Mouse (Mus musculus) hindbrain, postnatal 0 days (tissue): ENCODE results near the gene Zfp46. TPM values are rescaled to one million over a fixed set of nuclear protein-coding genes. Genes with fewer than 3 reads are reported as not detected.

Experiments used
- ATAC-seq: fragments of 200-750 bp; cut with Nextera tagmentation; 2 replicates; pipeline ENCODE4 v1.8.0; 2017; ENCODE audit warnings: mild to moderate bottlenecking, moderate TSS enrichment, moderate library complexity
- DNase-seq: peaks from one replicate; pipeline ENCODE4 v3.0.0-alpha.2; 2015; ENCODE audit warnings: low spot score
- H3K27ac ChIP-seq: fragments of 300-500 bp; sonication (generic); 2 replicates; pipeline ENCODE4 v1.5.1; 2014; ENCODE audit warnings: mild to moderate bottlenecking
- H3K27me3 ChIP-seq: fragments of 300-500 bp; sonication (generic); 2 replicates; pipeline ENCODE4 v1.6.1; 2014; ENCODE audit warnings: low read length, mixed read lengths; ENCODE audit not compliant: insufficient read depth
- H3K36me3 ChIP-seq: fragments of 300-500 bp; sonication (generic); 2 replicates; pipeline ENCODE4 v1.6.1; 2014; ENCODE audit warnings: low read length, mixed read lengths; ENCODE audit not compliant: insufficient read depth
- H3K4me1 ChIP-seq: fragments of 300-500 bp; sonication (generic); 2 replicates; pipeline ENCODE4 v1.6.1; 2014; ENCODE audit warnings: antibody characterized with exemption, low read length, mixed read lengths; ENCODE audit not compliant: insufficient read depth
- H3K4me2 ChIP-seq: fragments of 300-500 bp; sonication (generic); 2 replicates; pipeline ENCODE4 v1.6.1; 2014; ENCODE audit warnings: low read depth, mild to moderate bottlenecking, low read length, moderate library complexity, mixed read lengths
- H3K4me3 ChIP-seq: fragments of 300-500 bp; sonication (generic); 2 replicates; pipeline ENCODE4 v1.5.1; 2014; ENCODE audit warnings: low read length
- H3K9ac ChIP-seq: fragments of 300-500 bp; sonication (generic); replicated peaks from 2 replicates; pipeline ENCODE4 v1.6.1; 2014; ENCODE audit warnings: mild to moderate bottlenecking, low read length, moderate library complexity, mixed read lengths
- H3K9me3 ChIP-seq: fragments of 300-500 bp; sonication (generic); 2 replicates; pipeline ENCODE4 v1.6.1; 2016; ENCODE audit warnings: low read length, mixed read lengths
- CTCF ChIP-seq: IDR thresholded peaks from 2 replicates; pipeline ENCODE4 v1.5.1; 2016; ENCODE audit warnings: antibody characterized with exemption, control low read depth, low read depth
- WGBS: fragments of 180-500 bp; shearing (Covaris S2); extraction: QIAGEN DNeasy Blood & Tissue Kit; methylation state at CpG from one replicate; pipeline ENCODE4 v1.1.7; 2014; 5-methylcytosine and 5-hydroxymethylcytosine counted together
- polyA plus RNA-seq: library from polyadenylated mRNA; unstranded; fragments of >200 nt; fragmentation: Nextera tagmentation; extraction: Ambion mirVana; gene quantifications from 2 replicates; pipeline ENCODE4 v1.2.1, GENCODE M21; 2015
- total RNA-seq: library from RNA; depleted of rRNA; stranded (reverse); fragments of >200 nt; gene quantifications from 2 replicates; pipeline ENCODE4 v1.2.3, GENCODE M21; 2014

Gene Zfp46
- total and polyA plus RNA-seq, 2 experiments from 2014 or later, result 22.4 to 53.4 TPM

- H3K9me3 ChIP-seq, result no peaks in the 10 kb centered on the region
- ATAC-seq (no peak), DNase-seq (no peak)
- no peak overlapping the region for H3K9ac ChIP-seq
- WGBS, result 39% methylated on average over 65 of the region's 66 CpGs
- no peaks in the 10 kb centered on the region for H3K27me3 ChIP-seq
- H3K4me3 ChIP-seq, result no peak overlapping the region
- H3K4me2 ChIP-seq, result peak overlapping the region; percentile 13; the same call in 1 of the 2 replicates
- no peak for TF ChIP-seq CTCF
- H3K4me1 ChIP-seq, result 0 out of 2 replicates have a peak, but pooled peaks cover 4% of the 10 kb centered on the region
- no peak overlapping the region for H3K27ac ChIP-seq
- peaks cover 45% of the 10 kb centered on the region for H3K36me3 ChIP-seq
Observed at GRCm38 (mm10) chr4:136289918-136290780, 5.7 kb downstream of the Zfp46 start.

- TF ChIP-seq CTCF, result no peak
- Histone ChIP-seq H3K27ac (no peak overlapping the region), H3K9ac (no peak overlapping the region), H3K36me3 (peaks cover 45% of the 10 kb centered on the region), H3K4me2 (peak overlapping the region; percentile 13; the same call in 1 of the 2 replicates), H3K4me3 (no peak overlapping the region), H3K27me3 (no peaks in the 10 kb centered on the region), H3K4me1 (0 out of 2 replicates have a peak, but pooled peaks cover 4% of the 10 kb centered on the region), H3K9me3 (no peaks in the 10 kb centered on the region)
- DNase-seq (no peak), ATAC-seq (no peak)
- whole genome bisulfite sequencing, result 35% methylated on average over 39 of the region's 39 CpGs
Observed at GRCm38 (mm10) chr4:136290781-136291595, 6.5 kb downstream of the Zfp46 start.

- DNase-seq (no peak), ATAC-seq (no peak)
- 92% methylated on average over 6 of the region's 6 CpGs for WGBS
- H3K36me3 ChIP-seq, result peaks cover 45% of the 10 kb centered on the region
- no peaks in the 10 kb centered on the region for H3K9me3 ChIP-seq
- H3K9ac ChIP-seq, result no peak overlapping the region
- H3K27ac ChIP-seq, result no peak overlapping the region
- H3K4me3 ChIP-seq, result no peak overlapping the region
- H3K4me1 ChIP-seq, result 0 out of 2 replicates have a peak, but pooled peaks cover under 1% of the 10 kb centered on the region
- no peaks in the 10 kb centered on the region for H3K27me3 ChIP-seq
- no peak for TF ChIP-seq CTCF
- H3K4me2 ChIP-seq, result no peak overlapping the region
Observed at GRCm38 (mm10) chr4:136291692-136292091, 7.2 kb downstream of the Zfp46 start.

DNA sequence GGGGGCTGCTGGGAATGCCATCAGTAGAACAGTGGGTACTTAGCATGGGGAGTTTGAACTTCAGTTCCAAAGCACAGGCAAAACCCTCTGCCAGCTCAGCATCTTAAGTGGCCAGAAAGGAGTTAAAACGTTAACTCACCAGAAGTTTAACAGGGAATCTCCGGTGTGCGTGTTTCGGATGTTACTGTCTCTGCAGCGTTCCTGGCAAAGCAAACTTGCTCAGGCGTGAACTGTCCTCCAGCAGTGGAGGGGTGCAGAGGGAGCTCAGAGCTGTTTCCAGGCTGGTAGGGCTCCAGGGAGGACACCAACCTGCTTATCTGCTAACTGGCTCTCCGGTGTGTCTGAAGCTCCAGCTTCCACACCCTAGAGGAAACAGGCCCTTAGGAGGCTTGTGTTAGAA, 11.5 kb downstream of the Zfp46 start:
- no peak overlapping the region for H3K4me3 ChIP-seq
- ATAC-seq (no peak), DNase-seq (no peak)
- H3K36me3 ChIP-seq, result peaks cover 29% of the 10 kb centered on the region
- no peak overlapping the region for H3K27ac ChIP-seq
- H3K4me1 ChIP-seq, result no peaks in the 10 kb centered on the region
- no peak overlapping the region for H3K4me2 ChIP-seq
- no peak for TF ChIP-seq CTCF
- H3K9ac ChIP-seq, result no peak overlapping the region
- 64% methylated on average over 7 of the region's 7 CpGs for WGBS
- no peaks in the 10 kb centered on the region for H3K9me3 ChIP-seq
- H3K27me3 ChIP-seq, result no peaks in the 10 kb centered on the region

DNA sequence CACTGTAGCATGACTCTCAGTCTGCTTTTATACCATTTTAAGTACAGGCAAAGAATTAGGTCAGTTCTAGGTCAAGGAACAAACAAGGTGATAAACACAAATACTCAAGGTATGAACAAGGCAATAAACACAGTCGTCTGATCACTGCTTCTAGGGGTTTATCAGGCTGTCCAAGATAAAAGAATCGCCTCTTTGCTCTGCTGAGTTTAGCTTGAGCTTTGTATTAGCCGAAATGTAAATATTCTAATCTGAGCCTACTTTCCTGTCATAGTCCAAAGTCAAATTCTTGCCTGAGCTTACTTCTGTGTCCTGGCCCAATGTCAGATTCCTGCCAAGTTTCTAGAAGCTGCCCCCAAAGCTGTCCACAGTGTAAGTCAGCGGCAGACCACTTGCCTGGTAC, 18.0 kb downstream of the Zfp46 start:
- no peaks in the 10 kb centered on the region for H3K36me3 ChIP-seq
- H3K27ac ChIP-seq, result no peak overlapping the region
- H3K4me1 ChIP-seq, result no peaks in the 10 kb centered on the region
- DNase-seq (no peak), ATAC-seq (no peak)
- TF ChIP-seq CTCF, result no peak
- H3K4me2 ChIP-seq, result no peak overlapping the region
- no peaks in the 10 kb centered on the region for H3K27me3 ChIP-seq
- no peak overlapping the region for H3K4me3 ChIP-seq
- no peaks in the 10 kb centered on the region for H3K9me3 ChIP-seq
- H3K9ac ChIP-seq, result no peak overlapping the region
- WGBS, result 82% methylated on average over 4 of the region's 4 CpGs

- no peak for DNase-seq
- H3K9me3 ChIP-seq, result no peaks in the 10 kb centered on the region
- TF ChIP-seq CTCF, result no peak
- no peak for ATAC-seq
- H3K27me3 ChIP-seq, result no peaks in the 10 kb centered on the region
- 45% methylated on average over 2 of the region's 2 CpGs for WGBS
- no peak overlapping the region for H3K4me2 ChIP-seq
- H3K36me3 ChIP-seq, result no peaks in the 10 kb centered on the region
- H3K27ac ChIP-seq, result no peak overlapping the region
- no peaks in the 10 kb centered on the region for H3K4me1 ChIP-seq
- no peak overlapping the region for H3K9ac ChIP-seq
- no peak overlapping the region for H3K4me3 ChIP-seq
Observed at GRCm38 (mm10) chr4:136304181-136304580, 19.7 kb downstream of the Zfp46 start.
